Mouse (Mus musculus) spleen, adult 2 months (tissue): ENCODE measurements around the gene Tax1bp3. TPM values are rescaled to one million over a fixed set of nuclear protein-coding genes. Genes with fewer than 3 reads are reported as not detected.

ENCODE experiments used
- DNase-seq, 2 experiments: peaks; one replicate each; pipeline versions ENCODE4 v3.0.0 to v3.0.0-alpha.2; 2012 to 2021; ENCODE audit warnings: low spot score in 2 of 2, low read depth in 1 of 2
- H3K27ac ChIP-seq: fragments of 200-500 bp; 2 replicates; pipeline ENCODE4 v1.5.1; 2012; ENCODE audit warnings: low read length, inconsistent platforms; ENCODE audit not compliant: insufficient read depth
- H3K27me3 ChIP-seq: fragments of 200-500 bp; 2 replicates; pipeline ENCODE4 v1.6.1; 2012; ENCODE audit warnings: mild to moderate bottlenecking, moderate library complexity, low read length, inconsistent platforms; ENCODE audit not compliant: control insufficient read depth, insufficient read depth
- H3K36me3 ChIP-seq: fragments of 200-500 bp; 2 replicates; pipeline ENCODE4 v1.6.1; 2012; ENCODE audit warnings: mild to moderate bottlenecking, low read length, inconsistent platforms; ENCODE audit not compliant: control insufficient read depth, insufficient read depth
- H3K4me1 ChIP-seq: fragments of 200-500 bp; 2 replicates; pipeline ENCODE4 v1.6.1; 2011; ENCODE audit warnings: inconsistent platforms; ENCODE audit not compliant: control insufficient read depth, insufficient read depth, insufficient read length
- H3K4me3 ChIP-seq: fragments of 200-500 bp; 2 replicates; pipeline ENCODE4 v1.5.1; 2011; ENCODE audit warnings: mild to moderate bottlenecking, inconsistent platforms; ENCODE audit not compliant: insufficient read depth, insufficient read length; ENCODE audit errors: extremely low read depth
- CTCF ChIP-seq: fragments of 200-500 bp; IDR thresholded peaks from 2 replicates; pipeline ENCODE4 v1.5.1; 2011; ENCODE audit warnings: mild to moderate bottlenecking, inconsistent platforms; ENCODE audit not compliant: insufficient read depth, insufficient read length, insufficient replicate concordance; ENCODE audit errors: extremely low read depth
- POLR2A ChIP-seq: fragments of 200-500 bp; IDR thresholded peaks from 2 replicates; pipeline ENCODE4 v1.6.1; 2011; ENCODE audit warnings: low read depth, low read length, inconsistent platforms
- WGBS: fragments of 180-500 bp; shearing (Covaris S2); methylation state at CpG from one replicate; pipeline ENCODE4 v1.1.7; 2018; 5-methylcytosine and 5-hydroxymethylcytosine counted together
- polyA plus RNA-seq: library from polyadenylated mRNA; depleted of rRNA; stranded (reverse); fragments of >200 nt; gene quantifications from 2 replicates; pipeline ENCODE4 v1.2.3, GENCODE M21; 2012

Tax1bp3 gene
- polyA plus RNA-seq, 1 experiment, result 17.0 TPM

- WGBS, result 77% methylated on average over 5 of the region's 5 CpGs
- no peak for DNase-seq
- Histone ChIP-seq H3K36me3 (no peaks in the 10 kb centered on the region), H3K4me1 (peaks cover 5% of the 10 kb centered on the region), H3K27ac (no peak overlapping the region), H3K27me3 (no peaks in the 10 kb centered on the region), H3K4me3 (no peak overlapping the region)
- TF ChIP-seq CTCF, result no peak
- no peak for TF ChIP-seq POLR2A
Observed at GRCm38 (mm10) chr11:73172186-73172585, 4.7 kb upstream of the Tax1bp3 start.

GRCm38 (mm10) chr11:73175612-73176011, 1.3 kb upstream of the Tax1bp3 start:
- Histone ChIP-seq H3K36me3 (no peaks in the 10 kb centered on the region), H3K4me1 (peaks cover 5% of the 10 kb centered on the region), H3K27ac (no peak overlapping the region), H3K4me3 (0 out of 2 replicates have a peak overlapping the region, but pooled peaks have one; percentile 8), H3K27me3 (no peaks in the 10 kb centered on the region)
- WGBS, result 43% methylated on average over 8 of the region's 8 CpGs
- TF ChIP-seq CTCF (no peak), POLR2A (no peak)
- no peak for DNase-seq

- H3K4me1 ChIP-seq, result peaks cover 5% of the 10 kb centered on the region
- DNase-seq, result no peak
- no peaks in the 10 kb centered on the region for H3K27me3 ChIP-seq
- WGBS, result 1% methylated on average over 15 of the region's 15 CpGs
- no peaks in the 10 kb centered on the region for H3K36me3 ChIP-seq
- TF ChIP-seq POLR2A (no peak), CTCF (no peak)
- H3K27ac ChIP-seq, result peak overlapping the region; percentile 73
- H3K4me3 ChIP-seq, result peak overlapping the region; percentile 75
Observed at GRCm38 (mm10) chr11:73176186-73176585, 697 bp upstream of the Tax1bp3 start.

- no peak for TF ChIP-seq CTCF
- TF ChIP-seq POLR2A, result no peak
- Histone ChIP-seq H3K4me1 (peaks cover 5% of the 10 kb centered on the region), H3K36me3 (no peaks in the 10 kb centered on the region), H3K27ac (peak overlapping the region; percentile 61), H3K4me3 (peak overlapping the region; percentile 75), H3K27me3 (no peaks in the 10 kb centered on the region)
- peak in 1 of 2 experiments; percentile 39 for DNase-seq
- WGBS, result 0% methylated on average over 28 of the region's 28 CpGs
Observed at GRCm38 (mm10) chr11:73177509-73177875, 609 bp downstream of the Tax1bp3 start.

GRCm38 (mm10) chr11:73177895-73178294, 1.0 kb downstream of the Tax1bp3 start:
- Histone ChIP-seq H3K4me3 (peak overlapping the region; percentile 75), H3K4me1 (peaks cover 5% of the 10 kb centered on the region), H3K27me3 (no peaks in the 10 kb centered on the region), H3K36me3 (no peaks in the 10 kb centered on the region), H3K27ac (0 out of 2 replicates have a peak overlapping the region, but pooled peaks have one; percentile 61)
- TF ChIP-seq POLR2A, result no peak
- no peak for TF ChIP-seq CTCF
- DNase-seq, result no peak
- 28% methylated on average over 2 of the region's 2 CpGs for WGBS

- Histone ChIP-seq H3K4me1 (no peaks in the 10 kb centered on the region), H3K27ac (no peak overlapping the region), H3K27me3 (no peaks in the 10 kb centered on the region), H3K4me3 (no peak overlapping the region), H3K36me3 (peaks cover 4% of the 10 kb centered on the region)
- 76% methylated on average over 10 of the region's 10 CpGs for WGBS
- DNase-seq, result no peak
- TF ChIP-seq POLR2A, result no peak
- TF ChIP-seq CTCF, result no peak
Observed at GRCm38 (mm10) chr11:73185872-73186615, 9.2 kb downstream of the Tax1bp3 start.

- WGBS, result 92% methylated on average over 6 of the region's 6 CpGs
- Histone ChIP-seq H3K36me3 (peaks cover 7% of the 10 kb centered on the region), H3K27me3 (no peaks in the 10 kb centered on the region), H3K27ac (no peak overlapping the region), H3K4me3 (no peak overlapping the region), H3K4me1 (no peaks in the 10 kb centered on the region)
- no peak for DNase-seq
- no peak for TF ChIP-seq CTCF
- TF ChIP-seq POLR2A, result no peak
Observed at GRCm38 (mm10) chr11:73187231-73187630, 10.3 kb downstream of the Tax1bp3 start.
